Mouse (Mus musculus) heart, adult 18-20 months (tissue): ENCODE measurements at regions not wholly inside any gene's neighbourhood (a gene's known extent, or its start where the extent isn't known, plus 50 kb on each side); places are given as distances from the start of the nearest gene placed in this dataset.

Experiments used
- DNase-seq, 2 experiments: peaks; one replicate each; pipeline ENCODE4 v3.0.0; 2021 to 2022; ENCODE audit warnings: mixed read lengths in 1 of 2

DNA sequence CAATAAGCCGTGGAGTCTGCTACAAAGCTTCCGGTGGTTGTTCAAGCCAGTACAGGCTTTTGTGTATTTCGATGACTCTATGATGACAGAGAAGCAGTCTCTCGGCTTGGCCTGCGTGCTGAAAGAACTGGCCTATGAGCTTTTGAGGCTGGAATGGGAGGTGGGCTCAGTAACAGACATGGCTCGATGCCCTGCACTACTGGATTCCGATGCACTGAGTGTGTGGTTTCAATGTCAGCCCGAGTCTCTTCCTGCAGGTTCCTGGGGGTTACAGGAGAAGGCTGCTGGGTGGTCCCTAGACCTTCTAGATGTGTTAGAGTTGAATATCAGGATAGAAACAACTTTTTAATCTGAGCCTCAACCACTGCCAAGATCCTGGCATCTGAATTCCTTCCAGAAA, 53.2 kb downstream of the Gm815 start:
- no peak for DNase-seq

DNA sequence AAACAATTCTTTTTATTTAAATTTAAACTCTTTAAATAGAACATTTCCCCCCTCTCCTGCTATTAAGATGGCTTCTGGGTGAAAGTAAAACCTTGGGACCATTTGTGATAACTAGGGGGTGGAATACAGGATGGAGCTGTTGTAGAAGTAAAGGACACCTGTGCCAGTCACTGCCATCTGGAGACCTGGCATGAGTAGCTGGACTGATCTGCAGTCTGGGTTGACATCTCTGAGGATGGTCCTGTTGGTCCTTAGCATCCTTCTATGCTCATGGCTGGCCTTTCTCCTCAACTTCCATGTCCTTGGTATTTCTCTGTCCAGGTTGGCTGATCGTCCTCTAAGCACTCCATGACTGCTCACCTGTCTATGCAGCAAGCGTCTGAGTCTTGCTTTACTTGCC, 58.3 kb downstream of the Gm815 start:
- DNase-seq: no peak

DNA sequence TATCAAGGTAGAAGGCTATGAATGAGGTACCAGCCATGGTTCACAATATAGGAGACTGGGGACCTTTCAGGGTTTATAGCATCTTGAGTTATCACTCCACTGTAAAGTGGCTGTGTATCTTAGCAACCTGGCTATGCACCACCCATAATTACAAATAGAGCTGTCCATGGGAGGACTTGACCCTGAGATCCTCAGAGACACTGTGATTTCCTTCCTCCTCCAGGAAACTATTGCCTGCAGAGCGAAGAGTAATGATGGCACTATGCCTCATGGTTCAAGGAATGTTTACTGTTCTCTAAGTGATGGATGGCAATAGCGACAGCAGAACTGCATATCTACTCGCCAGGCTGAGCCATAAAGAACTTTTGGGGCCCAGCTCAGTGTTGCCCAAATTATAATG, 60.9 kb downstream of the Gm815 start:
- DNase-seq: no peak

DNA sequence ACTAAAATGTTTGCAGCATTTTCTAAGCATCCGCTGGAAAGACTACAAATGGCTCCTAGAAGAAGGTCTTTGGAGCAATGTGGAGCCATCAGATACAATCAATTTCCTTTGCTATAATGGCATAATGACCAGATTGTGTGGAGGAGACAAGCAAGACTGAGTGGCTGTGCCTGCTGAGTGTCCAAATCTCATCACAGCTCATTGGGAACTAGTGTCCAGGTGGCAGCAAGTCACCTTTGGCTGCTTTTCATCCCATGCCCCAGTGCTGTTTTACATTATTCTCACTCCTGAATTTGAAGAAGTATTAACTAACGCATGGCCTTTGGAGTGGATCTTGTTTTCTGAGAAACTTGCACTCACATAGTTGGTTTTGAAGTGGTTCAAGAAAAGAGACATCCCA, 62.8 kb downstream of the Gm815 start:
- DNase-seq: no peak

DNA sequence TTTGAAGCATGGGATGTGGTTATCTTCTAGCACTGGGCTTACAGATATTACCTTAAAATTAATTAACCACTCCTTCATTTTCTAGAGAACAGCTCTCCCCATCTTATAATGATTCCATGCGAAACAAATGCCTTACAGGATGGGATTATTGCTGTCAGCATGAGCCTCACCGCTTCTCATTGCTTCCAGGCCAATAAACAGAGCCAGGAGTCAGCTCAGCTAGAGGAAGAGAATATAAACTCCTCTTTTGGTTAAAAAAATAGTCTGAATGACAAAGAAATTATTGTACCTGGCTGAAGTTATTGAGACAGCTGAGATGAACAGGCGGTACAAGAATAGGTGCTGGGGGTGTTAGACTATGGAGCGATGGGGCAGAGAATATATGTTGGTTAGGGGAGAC, 63.5 kb downstream of the Gm815 start:
- no peak for DNase-seq

DNA sequence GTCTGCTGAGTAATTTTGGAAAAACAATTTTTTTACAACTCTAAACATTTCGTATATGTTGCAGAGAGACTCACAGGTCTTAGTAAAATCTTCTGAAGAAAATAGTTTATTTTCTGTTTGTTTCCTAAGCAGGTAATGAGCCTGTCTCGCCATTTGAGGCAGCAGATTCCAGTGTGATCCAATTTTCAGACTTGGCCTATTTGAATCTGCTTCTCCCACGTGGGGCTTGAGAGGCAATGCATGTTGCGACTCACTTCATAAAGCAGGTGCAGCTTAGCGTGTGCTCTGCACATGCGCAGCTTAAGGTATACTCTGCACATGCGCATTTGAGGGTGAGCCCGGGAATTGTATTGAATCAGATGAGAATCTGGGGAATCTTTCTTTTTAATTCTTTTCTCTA, 67.7 kb downstream of the Gm815 start:
- DNase-seq: no peak

DNA sequence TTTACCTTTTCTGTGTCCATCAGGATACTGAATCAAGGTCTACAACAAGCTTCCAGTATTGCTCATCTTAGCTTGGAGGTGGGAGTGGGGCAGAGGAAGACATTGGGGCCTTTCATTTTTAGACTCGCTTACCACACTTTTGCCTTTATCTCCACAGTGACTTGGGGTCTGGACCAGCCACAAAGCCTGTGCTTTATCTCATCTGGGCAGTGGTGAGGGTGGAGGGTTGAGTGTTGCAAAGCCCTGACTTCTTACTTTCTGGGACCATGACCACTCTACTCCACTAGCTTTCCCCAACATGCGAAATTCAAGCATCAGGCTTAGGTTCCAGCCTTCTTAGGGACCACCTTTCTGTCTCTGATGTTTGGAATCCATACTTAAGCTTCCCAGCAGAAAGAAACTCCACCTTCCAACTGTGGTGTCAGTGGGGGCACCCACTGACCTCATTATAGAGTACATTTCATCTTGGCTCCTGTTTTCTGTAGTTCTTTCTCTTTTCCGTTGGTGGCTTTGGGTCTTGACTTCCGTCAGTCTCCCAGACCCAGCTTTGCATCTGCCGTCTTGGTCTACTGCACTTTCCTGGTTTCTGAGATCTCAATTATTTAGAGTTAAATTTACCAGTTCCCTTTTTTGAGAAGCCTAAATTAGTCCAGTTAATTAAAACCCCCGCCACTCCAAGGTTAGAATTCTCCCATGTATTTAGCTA, 80.5 kb downstream of the Gm815 start:
- no peak for DNase-seq

DNA sequence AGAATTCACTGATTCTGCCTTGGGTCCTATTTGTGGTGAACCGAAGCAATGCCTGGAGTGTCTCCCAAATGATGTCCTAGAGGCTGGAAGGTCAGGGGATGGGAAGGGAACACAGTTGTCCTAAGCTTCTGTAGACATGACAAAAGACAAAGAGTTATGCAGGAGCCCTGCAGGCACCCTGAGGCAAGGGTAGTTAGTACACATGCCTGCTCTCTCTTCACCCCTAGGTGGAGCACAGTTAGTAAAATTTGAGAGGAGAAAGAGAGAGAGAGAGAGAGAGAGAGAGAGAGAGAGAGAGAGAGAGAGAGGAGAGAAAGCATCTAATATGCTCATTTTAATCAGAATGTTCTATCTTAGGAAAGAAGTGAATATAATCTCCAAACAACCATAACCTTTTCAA, 87.4 kb downstream of the Gm815 start:
- peak; percentile 7 to 8 for DNase-seq

DNA sequence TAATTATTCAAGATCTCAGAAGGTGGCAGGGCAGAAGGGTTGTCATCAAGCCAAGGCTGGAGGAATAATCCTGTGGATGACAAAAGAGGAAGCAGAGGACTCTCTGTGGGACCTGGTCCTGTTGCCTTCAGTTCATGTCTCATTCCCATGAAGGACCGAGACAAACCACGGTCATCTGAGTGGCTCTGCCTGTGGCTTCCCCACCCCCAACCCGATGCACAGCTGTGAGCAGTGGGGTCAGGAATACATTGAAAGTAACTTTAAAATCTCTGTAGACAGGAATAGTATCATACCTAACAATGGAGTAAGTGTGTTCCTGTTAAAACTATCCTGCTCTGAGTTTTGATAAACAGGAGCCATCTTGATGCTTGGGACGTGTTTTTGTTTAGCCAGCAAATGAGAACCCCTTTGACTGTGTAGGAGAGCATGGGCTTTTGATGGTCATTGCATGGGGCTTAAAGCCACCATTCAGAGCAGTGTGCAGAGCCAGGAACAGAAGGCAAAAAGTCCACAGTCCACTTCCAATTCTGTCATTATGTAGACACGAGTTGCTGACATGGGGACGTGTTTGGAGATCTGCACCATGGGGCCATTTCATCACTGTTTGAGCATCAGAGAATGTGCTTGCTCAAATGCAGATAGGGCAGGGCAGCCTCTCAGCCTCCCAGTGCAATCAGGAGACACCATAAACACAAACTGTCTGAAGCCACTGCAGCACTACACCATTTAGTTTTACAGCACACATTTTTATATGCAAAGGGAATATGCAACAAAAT, 88.3 kb downstream of the Gm815 start:
- no peak for DNase-seq

DNA sequence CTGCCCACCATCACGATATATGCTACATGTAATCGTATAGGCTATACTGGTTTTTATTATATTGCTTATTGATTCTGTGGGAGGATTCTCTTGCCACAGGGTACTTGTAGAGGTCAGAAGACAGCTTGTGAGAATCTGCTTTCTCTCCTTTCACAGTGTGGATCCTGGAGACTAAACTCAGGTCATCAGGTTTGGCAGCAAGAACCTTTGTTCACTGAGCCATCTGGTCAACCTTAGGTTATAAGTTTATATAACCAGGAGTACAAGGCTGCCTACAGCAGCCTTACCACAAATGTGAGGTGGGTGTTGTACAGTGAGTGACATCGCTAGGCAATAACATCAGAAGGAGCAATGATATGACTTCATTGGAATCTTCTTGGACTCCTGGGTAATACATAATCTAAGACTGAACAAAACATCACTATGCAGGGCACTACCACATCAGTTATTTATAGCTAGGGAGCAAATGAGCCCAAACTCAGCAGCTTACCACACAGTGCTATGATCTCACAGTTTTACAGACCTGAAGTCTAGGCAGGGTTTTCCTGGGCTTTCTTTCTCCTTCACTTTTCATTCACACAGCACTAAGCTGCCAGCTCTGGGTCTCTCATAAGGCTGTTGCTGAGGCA, 89.0 kb downstream of the Gm815 start:
- no peak for DNase-seq

DNA sequence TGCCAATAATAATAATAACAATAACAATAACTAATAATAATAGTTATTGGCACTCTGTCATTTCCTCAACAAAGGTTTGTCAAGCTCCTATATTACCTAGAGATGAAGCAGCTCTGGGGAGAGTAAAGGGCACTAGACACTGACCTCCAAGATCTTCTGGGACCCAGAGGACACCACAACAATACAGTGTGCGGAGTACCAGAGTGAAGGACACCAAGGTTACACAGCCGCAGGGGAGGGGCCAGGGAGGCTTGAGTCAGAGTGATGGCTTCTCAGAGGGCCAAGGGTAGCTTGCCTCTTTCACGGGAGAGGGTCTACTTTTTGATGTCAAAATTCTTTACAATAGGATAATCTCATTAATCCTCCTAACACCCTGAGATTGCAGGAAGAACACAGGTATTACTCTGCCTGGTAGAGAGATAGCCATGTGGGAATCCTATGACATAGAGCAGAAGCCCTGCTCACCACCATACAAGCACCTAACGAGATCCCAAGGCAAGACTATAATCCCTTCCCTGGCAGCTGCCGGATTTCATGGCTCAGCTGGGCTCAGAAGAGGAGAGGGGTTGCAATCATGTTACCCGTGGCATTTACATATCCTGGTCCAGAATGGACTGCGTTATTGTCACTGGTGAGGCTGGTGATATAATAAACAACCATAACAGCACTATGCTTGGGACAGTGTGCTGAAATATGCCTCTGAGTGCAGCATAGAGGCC, 91.1 kb downstream of the Gm815 start:
- no peak for DNase-seq

DNA sequence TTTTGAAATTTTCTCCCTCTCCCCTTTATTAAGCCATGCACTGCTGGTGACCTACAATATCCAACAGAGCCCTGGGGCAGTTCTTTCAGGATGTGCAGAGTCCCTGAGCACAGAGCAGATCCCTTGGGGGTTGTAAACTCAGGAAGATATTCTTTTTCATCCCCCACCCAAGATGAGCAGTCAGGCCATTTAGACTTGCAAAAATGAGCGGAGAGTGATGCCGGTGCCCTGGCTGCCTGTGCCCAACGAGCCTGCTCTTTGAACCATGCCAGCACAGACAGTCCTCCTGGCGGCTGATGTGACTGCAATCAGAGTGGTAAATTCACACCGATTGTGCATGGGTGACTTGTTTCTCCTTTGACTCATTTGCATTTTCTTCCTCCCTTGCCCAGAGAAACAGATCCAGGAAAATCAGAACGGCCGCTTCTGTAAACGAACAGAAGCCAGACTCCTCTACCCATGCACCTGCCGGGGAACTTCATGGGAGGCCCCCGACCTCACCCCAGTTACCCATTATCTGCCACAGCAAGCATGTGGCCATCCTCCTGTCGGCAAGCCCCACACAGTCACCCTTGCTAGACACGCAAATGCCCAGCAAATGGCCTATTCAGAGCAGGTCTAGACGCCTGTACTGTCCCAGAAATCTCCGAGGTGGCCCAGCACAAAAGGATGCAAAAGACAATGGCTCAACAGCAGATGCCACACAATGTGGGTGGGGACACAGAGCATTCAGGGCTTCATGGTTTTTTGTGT, 92.4 kb downstream of the Gm815 start:
- DNase-seq: no peak

DNA sequence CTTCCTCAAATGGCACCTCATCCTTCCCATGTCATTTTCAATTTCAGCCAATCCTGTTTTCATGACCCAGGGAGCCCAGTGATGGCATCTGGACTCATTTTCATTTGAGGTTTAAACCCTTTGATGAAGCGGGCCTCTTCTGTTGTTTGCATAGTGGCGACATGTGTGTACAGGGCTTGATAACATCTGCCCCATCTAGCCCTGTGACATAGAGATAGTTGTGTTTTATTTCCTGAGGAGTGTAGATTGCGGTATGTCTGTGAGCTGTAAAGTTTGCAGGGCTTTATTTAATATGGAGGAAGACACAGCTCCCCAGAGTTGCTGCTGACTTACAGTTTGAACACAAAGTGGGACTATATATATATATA, 92.9 kb downstream of the Gm815 start:
- no peak for DNase-seq

DNA sequence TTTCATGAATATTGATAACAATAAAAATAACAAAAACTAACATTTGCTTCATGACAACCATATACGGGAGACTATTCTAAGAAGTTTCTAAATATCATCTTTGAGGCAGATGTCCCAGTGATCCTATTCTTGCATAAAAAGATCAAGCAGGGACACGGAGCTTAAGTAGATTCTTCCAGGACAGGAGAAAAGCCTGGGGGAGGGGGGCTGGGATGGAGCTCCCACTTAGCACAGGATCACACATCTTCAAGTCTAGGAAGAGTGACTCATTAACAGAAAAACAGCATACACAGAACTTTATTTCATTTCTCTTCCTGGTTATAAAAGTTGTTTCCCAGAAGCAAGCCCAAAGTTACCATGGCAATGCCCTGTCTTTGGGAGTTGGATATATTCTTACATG, 93.6 kb downstream of the Gm815 start:
- DNase-seq: no peak

DNA sequence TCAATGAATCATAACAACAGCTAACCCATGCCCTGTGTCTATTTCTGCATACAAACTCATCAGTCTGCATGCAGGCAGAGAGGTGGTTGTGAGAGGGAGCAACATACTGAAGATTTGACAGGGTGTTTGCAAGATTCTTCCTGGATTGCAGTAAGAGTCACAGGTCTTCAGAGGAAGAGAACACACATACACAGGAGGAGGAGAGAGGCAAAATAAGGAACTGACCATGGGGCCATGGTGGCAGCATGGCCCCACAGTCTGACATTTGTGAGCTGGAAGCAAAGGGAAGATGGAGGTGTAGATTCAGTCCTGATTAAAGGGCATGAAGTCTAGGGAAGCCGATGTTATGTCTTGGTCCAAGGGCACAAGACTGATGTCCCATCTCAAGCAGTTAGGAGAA, 101.0 kb downstream of the Gm815 start:
- DNase-seq: no peak

DNA sequence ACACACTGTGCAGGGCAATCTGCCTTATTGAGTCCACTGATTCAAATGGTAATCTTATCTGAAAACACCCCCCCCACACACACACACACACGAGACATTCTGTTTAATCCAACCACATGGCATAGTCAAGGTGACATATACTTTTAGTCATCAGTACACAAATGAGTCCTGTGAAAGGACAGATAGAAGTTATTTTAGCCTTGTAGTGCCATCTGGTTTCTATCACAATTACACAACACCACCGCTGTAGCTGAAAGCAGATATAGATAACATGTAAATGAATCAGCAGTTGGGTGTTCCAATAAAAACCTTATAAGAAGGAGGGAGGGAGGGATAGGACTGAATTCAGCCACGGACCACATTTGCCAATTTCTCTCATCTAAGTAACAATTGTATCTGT, 101.5 kb downstream of the Gm815 start:
- DNase-seq: peak in 1 of 2 experiments; percentile 14

DNA sequence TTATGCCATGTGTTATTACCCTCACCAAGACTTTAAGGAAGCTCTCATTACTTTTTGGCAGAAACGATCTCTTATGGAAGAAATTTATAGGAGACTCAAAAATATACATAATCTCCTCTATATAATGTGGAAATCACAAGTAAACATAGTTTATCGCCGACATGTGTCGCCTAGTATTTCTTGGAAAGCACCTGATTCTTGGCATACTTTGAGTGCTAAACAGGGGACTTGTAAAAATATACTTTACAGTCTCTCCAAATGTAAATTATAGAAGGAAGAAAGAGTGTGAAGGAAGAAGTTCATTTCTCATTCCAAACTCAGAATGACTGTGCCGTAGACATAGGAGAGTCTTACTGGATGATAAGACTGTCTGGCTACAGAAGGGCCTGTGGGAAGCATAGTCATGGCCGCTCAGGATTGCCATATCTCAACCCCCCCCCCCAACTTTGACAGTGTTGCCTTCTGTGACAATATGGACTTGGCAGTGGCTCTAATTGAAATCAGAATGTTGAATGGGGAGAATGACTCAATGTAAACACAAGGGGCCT, 102.3 kb downstream of the Gm815 start:
- no peak for DNase-seq

DNA sequence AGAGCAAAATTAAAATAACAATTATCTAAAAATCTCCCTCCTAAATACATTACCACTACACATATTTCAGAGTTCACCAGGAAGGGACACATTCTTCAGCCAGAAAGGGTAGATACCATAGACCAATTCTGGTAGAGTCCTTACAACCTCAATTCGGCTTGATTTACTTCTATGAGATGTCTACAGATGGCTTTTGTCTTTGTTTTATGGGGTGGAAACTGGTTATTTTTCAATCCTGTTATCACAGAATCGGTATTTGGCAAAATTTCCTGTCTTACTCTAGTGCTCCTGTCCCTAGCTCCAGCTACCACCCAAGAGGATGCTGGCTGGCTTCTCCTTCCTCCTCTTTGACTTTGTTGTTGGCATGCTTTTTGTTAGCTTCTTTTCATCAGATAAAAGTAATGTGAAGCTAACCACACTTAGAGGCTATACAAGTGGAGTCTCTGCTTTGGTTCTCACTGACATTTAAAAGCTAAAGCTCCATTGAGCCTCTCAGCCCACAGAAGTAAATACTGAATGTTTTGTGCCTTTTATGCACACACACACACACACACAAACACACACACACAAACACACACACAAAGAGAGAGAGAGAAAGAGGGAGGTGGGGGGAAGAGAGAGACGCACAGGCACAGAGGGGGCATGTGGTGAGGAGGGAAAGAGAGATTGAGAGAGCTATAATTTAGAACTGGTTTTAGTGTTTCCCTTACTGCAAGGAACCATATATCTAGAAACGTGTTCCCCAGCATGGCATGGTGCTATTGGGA, 109.1 kb downstream of the Gm815 start:
- DNase-seq: no peak

DNA sequence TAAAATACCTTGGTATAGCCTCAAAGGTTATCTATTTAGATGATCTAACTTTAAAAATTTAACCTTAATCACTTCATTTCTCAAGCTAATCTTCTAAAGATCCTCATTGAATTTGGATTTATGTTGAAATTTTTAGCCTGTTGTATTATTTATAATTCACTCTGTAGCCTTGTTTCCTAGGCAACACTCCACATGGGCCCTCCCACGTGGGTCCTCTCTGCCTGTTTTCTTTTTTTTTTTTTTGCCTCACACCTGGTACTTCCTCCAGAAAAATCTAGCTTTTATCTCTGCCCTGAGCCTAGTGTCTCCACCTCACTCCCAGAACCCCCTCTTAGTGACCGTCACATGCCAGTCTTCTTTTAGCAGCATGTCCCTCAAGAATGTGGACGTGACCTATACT, 113.9 kb downstream of the Gm815 start:
- no peak for DNase-seq

DNA sequence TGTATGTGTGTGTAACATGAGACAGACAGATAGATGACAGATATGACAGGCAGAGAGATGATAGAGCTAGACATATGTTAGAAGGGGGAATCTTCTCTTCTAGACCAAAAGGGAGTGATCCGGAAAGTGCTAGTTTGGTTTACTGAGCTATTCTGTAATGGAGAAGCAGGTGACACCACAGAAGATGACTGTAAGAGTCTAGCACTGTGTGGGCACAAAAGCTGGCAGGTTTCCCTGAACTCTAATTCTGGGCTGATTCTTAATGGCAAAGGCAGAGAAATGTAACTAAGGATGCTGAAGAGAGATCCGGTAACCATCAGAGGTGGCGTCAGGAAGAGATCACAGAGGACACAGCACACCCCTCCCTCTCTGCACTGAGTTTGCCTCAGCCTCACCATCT, 136.2 kb downstream of the Gm815 start:
- DNase-seq: peak in 1 of 2 experiments; percentile 10

DNA sequence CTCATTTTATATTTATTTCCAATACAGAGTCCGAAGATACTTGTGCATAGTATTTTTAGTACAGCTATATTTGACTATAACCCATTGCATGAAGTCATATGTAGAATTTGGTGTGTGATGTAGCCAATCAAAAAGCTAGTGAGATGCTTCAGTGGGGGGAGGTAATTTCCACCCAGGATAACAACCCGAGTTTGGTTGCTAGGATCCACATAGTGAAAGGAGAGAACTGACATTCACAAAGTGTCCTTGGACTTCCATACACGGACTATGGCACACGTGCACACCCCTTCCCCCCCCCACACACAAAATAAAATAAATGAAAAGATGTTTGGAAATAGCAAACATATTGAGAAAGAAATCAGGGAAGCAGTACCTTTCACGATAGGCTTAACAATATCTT, 137.2 kb downstream of the Gm815 start:
- DNase-seq: peak; percentile 31 to 42
